ENCODE assay signal across 8 mouse cellular contexts in genomic region chr4:34886490-34887111, GRCm38 (mm10). TPM values are rescaled to one million over a fixed set of nuclear protein-coding genes. Genes with fewer than 3 reads are reported as not detected.
DNase-seq lines count a peak whose midpoint lies in the region; ATAC-seq lines count a peak whose summit lies in the region.

No protein-coding gene starts in this region.

- H3K27ac ChIP-seq in intestine, embryonic 16.5 days (ENCODE audit: low read length): peak overlapping the region; percentile 98
- H3K27ac ChIP-seq in midbrain, embryonic 10.5 days (replicated peaks): peak overlapping the region; percentile 97

- peak; percentile 90 for DNase-seq in adrenal gland, adult 2 months
- peak; percentile 76 for DNase-seq in embryo, embryonic 11.5 days (ENCODE audit: low read depth, low spot score)
- DNase-seq in gastrocnemius, postnatal 36 days: peak; percentile 58 to 76
- peak; percentile 84 for DNase-seq in left cerebral cortex, postnatal 36 days (ENCODE audit: low spot score in 2 of 2)
- DNase-seq in midbrain, embryonic 10.5 days (ENCODE audit: low spot score): peak; percentile 88
- DNase-seq in right cerebral cortex, postnatal 36 days (ENCODE audit: low spot score in 2 of 2): peak; percentile 63 to 66
- DNase-seq in urinary bladder, postnatal 4 days (ENCODE audit: low spot score in 2 of 2): peak; percentile 78 to 81

- H3K9me3 ChIP-seq in intestine, embryonic 16.5 days (ENCODE audit: control insufficient read depth, low read length): no peaks in the 10 kb centered on the region
- no peaks in the 10 kb centered on the region for H3K9me3 ChIP-seq in midbrain, embryonic 10.5 days (replicated peaks)

- H3K4me3 ChIP-seq in intestine, embryonic 16.5 days (ENCODE audit: low read length): peak overlapping the region; percentile 83
- peak overlapping the region; percentile 84 for H3K4me3 ChIP-seq in midbrain, embryonic 10.5 days

- H3K4me1 ChIP-seq in intestine, embryonic 16.5 days (ENCODE audit: control insufficient read depth, insufficient read depth, low read length): peaks cover 11% of the 10 kb centered on the region
- H3K4me1 ChIP-seq in midbrain, embryonic 10.5 days: peaks cover 37% of the 10 kb centered on the region

- intact Hi-C loops in gastrocnemius, postnatal 36 days (cut with DNase I): loop anchor here (5.0 kb wide), 1 partner anchor 109 kb away; the partner anchor contains the start of gene Smim8
- intact Hi-C loops in left cerebral cortex, postnatal 36 days (cut with DNase I): loop anchor here (5.0 to 10.0 kb wide), 2 partner anchors 112 to 199 kb away; partner anchors contain the start of genes Slc35a1 and Smim8

- peak overlapping the region; percentile 76 for H3K4me2 ChIP-seq in intestine, embryonic 16.5 days (ENCODE audit: low read depth, low read length)

- under 1% methylated on average over 48 of the region's 48 CpGs for WGBS in intestine, embryonic 16.5 days
- WGBS in midbrain, embryonic 10.5 days: under 1% methylated on average over 48 of the region's 48 CpGs

- ATAC-seq in intestine, embryonic 16.5 days: peak; percentile 76

- H3K36me3 ChIP-seq in intestine, embryonic 16.5 days (ENCODE audit: control insufficient read depth, insufficient read depth, low read length): no peaks in the 10 kb centered on the region
- no peaks in the 10 kb centered on the region for H3K36me3 ChIP-seq in midbrain, embryonic 10.5 days

- H3K27me3 ChIP-seq in intestine, embryonic 16.5 days (replicated peaks; ENCODE audit: control insufficient read depth, insufficient read depth, low read length): 0 out of 2 replicates have a peak, but pooled peaks cover 5% of the 10 kb centered on the region
- peaks cover 38% of the 10 kb centered on the region for H3K27me3 ChIP-seq in midbrain, embryonic 10.5 days (ENCODE audit: low read depth, poor library complexity, severe bottlenecking)

- peak overlapping the region; percentile 96 for H3K9ac ChIP-seq in intestine, embryonic 16.5 days (ENCODE audit: low read depth, low read length)

RNA-seq across cellular contexts. Expression of gene Zfp292, which starts 3.8 kb away (rescaled TPM):
- 10 to 100 TPM; 15.4 to 19.8 TPM for total RNA-seq in adrenal gland, adult 2 months (2021)
- polyA plus RNA-seq in adrenal gland, adult 2 months (2012; rRNA removed): 0.50 and 0.68 TPM in 2 replicates
- 1 to 10 TPM; 5.6 to 8.0 TPM for total RNA-seq in gastrocnemius, postnatal 36 days (2021)
- polyA plus RNA-seq in intestine, embryonic 16.5 days (2015; fragmentation: Nextera tagmentation; extraction: Ambion mirVana): 11.2 and 11.3 TPM in 2 replicates
- total RNA-seq in left cerebral cortex, postnatal 36 days (2021): 10 to 100 TPM; 24.0 to 29.4 TPM
- polyA plus RNA-seq in midbrain, embryonic 10.5 days (2016; fragmentation: Nextera tagmentation; extraction: Ambion mirVana): 22.1 and 26.5 TPM in 2 replicates

RNA-seq across cellular contexts. Expression of gene Cga, which starts 7.0 kb away (rescaled TPM):
- total RNA-seq in adrenal gland, adult 2 months (2021): not detected
- polyA plus RNA-seq in adrenal gland, adult 2 months (2012; rRNA removed): not detected in 2 replicates
- not detected for total RNA-seq in gastrocnemius, postnatal 36 days (2021)
- not detected in 2 replicates for polyA plus RNA-seq in intestine, embryonic 16.5 days (2015; fragmentation: Nextera tagmentation; extraction: Ambion mirVana)
- total RNA-seq in left cerebral cortex, postnatal 36 days (2021): not detected
- 0.27 and 0.30 TPM in 2 replicates for polyA plus RNA-seq in midbrain, embryonic 10.5 days (2016; fragmentation: Nextera tagmentation; extraction: Ambion mirVana)

Comparison
In these comparisons a context has a peak if more than half of its experiments do, and no peak if none do; other contexts are left out.
1. Peak in every context shown above with its lines: DNase-seq, ATAC-seq, H3K4me3 ChIP-seq and H3K27ac ChIP-seq.